Mouse (Mus musculus) ES-E14 (cell line): ENCODE measurements around the gene Sgsm2. TPM values are rescaled to one million over a fixed set of nuclear protein-coding genes. Genes with fewer than 3 reads are reported as not detected.

Source experiments
- DNase-seq: peaks from one replicate; pipeline ENCODE4 v3.0.0-alpha.2; 2013; ENCODE audit warnings: low read depth, low spot score
- H3K27ac ChIP-seq: 2 replicates; pipeline ENCODE4 v1.5.1; 2012; ENCODE audit warnings: low read depth, mild to moderate bottlenecking, low read length, moderate library complexity, mixed read lengths; ENCODE audit not compliant: poor library complexity, insufficient read depth, severe bottlenecking
- H3K36me3 ChIP-seq: 2 replicates; pipeline ENCODE4 v1.6.1; 2012; ENCODE audit warnings: mild to moderate bottlenecking, low read length, moderate library complexity, mixed read lengths; ENCODE audit not compliant: control insufficient read depth, poor library complexity, insufficient read depth, severe bottlenecking
- H3K4me1 ChIP-seq, 2 experiments: fragments of 150-350 bp in 1 of 2; sonication (generic) in 1 of 2; 2 replicates each; pipeline ENCODE4 v1.6.1; 2012; ENCODE audit warnings: low read length in 2 of 2, mild to moderate bottlenecking in 1 of 2, mixed read lengths in 1 of 2; ENCODE audit not compliant: control insufficient read depth in 2 of 2, insufficient read depth in 2 of 2, poor library complexity in 1 of 2
- H3K4me3 ChIP-seq, 2 experiments: fragments of 150-350 bp in 1 of 2; sonication (generic) in 1 of 2; 2 replicates each; pipeline ENCODE4 v1.5.1; 2012; ENCODE audit warnings: low read length in 2 of 2, low read depth in 1 of 2, mild to moderate bottlenecking in 1 of 2, mixed read lengths in 1 of 2; ENCODE audit not compliant: insufficient read depth in 1 of 2, poor library complexity in 1 of 2, severe bottlenecking in 1 of 2
- H3K9ac ChIP-seq: 2 replicates; pipeline ENCODE4 v1.6.1; 2012; ENCODE audit warnings: low read depth, mild to moderate bottlenecking, low read length, mixed read lengths; ENCODE audit not compliant: poor library complexity, insufficient read depth, severe bottlenecking
- H3K9me3 ChIP-seq: fragments of 150-350 bp; sonication (generic); 2 replicates; pipeline ENCODE4 v1.6.1; 2012; ENCODE audit warnings: low read depth, mild to moderate bottlenecking, low read length; ENCODE audit not compliant: control insufficient read depth, insufficient read depth
- CHD2 ChIP-seq: IDR thresholded peaks from 2 replicates; pipeline ENCODE4 v1.6.1; 2014; ENCODE audit warnings: mild to moderate bottlenecking, low read depth, low read length, inconsistent platforms
- HCFC1 ChIP-seq: IDR thresholded peaks from 2 replicates; pipeline ENCODE4 v1.6.1; 2012; ENCODE audit warnings: low read length, inconsistent platforms, borderline replicate concordance; ENCODE audit not compliant: insufficient read depth
- MAFK ChIP-seq: IDR thresholded peaks from 2 replicates; pipeline ENCODE4 v1.6.1; 2014; ENCODE audit warnings: mild to moderate bottlenecking, low read depth, low read length, inconsistent platforms; ENCODE audit not compliant: insufficient read depth
- ZC3H11A ChIP-seq: IDR thresholded peaks from 2 replicates; pipeline ENCODE4 v1.6.1; 2012; ENCODE audit warnings: low read depth, mild to moderate bottlenecking, inconsistent platforms, low read length, borderline replicate concordance
- ZNF384 ChIP-seq: IDR thresholded peaks from 2 replicates; pipeline ENCODE4 v1.6.1; 2012; ENCODE audit warnings: low read depth, low read length, inconsistent platforms
- in situ Hi-C, 2 experiments: fragments of 600-800 bp; cut with MboI; formaldehyde crosslinking; loops; one replicate each; pipeline ENCODE4 v1.15.1; 2025; ENCODE audit warnings: low sequenced_read_pairs in 2 of 2, inconsistent platforms in 1 of 2; ENCODE audit not compliant: unreplicated experiment in 2 of 2
- total RNA-seq: library from RNA; depleted of rRNA; stranded (reverse); fragments of 300-350 nt; gene quantifications from 2 replicates; pipeline ENCODE4 v1.2.3, GENCODE M21; 2012

Sgsm2 gene
- total RNA-seq, 1 experiment, result 10.4 TPM

DNA sequence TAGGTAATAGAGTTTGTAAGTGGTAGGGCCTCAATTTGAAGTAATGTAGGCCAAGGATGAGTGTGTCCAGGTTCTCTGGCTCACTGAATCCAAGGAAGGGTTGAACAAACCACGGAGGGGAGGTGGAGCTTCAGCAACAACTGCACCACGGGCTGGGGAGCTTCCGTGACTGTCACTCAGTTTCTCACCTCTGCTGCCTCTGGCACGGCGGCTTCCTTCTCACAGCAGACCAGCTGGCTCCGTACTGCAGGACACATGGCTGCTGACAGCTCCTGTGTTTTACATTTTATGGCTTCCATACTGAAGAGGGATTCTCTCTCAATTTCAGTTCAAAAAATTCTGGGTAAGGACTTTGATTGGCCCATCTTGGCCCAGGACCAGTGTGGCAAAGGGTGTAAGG is 22.4 kb upstream of the Sgsm2 start:
- DNase-seq, result no peak
- Histone ChIP-seq H3K4me1 (no peaks in the 10 kb centered on the region), H3K9me3 (no peaks in the 10 kb centered on the region), H3K9ac (no peak overlapping the region), H3K4me3 (no peak overlapping the region), H3K36me3 (no peaks in the 10 kb centered on the region), H3K27ac (no peak overlapping the region)
- in situ Hi-C loops, result no loop called here
- TF ChIP-seq MAFK (no peak), ZC3H11A (no peak), CHD2 (no peak), ZNF384 (no peak), HCFC1 (no peak)

DNA sequence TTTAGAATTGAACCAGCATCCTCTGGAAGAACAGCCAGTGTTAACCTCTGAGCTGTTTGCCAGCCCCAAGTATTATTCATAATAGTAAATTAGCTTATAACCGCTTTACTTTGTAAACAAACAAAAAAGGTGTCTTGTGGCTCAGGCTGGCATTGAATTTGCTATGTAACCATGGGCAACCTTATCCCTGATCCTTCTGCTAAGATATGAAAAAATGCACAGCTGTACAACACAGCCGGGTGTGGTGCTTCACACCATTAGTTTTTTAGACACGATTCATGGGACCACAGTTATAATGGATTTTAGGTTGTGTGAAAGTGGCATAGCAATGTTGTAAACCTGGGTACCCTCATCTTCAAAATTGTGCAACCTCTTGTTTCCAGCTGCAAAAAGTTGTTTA is 15.6 kb upstream of the Sgsm2 start:
- Histone ChIP-seq H3K27ac (no peak overlapping the region), H3K9ac (no peak overlapping the region), H3K36me3 (peaks cover 20% of the 10 kb centered on the region), H3K4me3 (no peak overlapping the region), H3K4me1 (no peaks in the 10 kb centered on the region), H3K9me3 (no peaks in the 10 kb centered on the region)
- DNase-seq, result no peak
- in situ Hi-C loops, result no loop called here
- TF ChIP-seq CHD2, result no peak
- TF ChIP-seq MAFK, result no peak
- TF ChIP-seq ZC3H11A, result no peak
- no peak for TF ChIP-seq ZNF384
- no peak for TF ChIP-seq HCFC1

DNA sequence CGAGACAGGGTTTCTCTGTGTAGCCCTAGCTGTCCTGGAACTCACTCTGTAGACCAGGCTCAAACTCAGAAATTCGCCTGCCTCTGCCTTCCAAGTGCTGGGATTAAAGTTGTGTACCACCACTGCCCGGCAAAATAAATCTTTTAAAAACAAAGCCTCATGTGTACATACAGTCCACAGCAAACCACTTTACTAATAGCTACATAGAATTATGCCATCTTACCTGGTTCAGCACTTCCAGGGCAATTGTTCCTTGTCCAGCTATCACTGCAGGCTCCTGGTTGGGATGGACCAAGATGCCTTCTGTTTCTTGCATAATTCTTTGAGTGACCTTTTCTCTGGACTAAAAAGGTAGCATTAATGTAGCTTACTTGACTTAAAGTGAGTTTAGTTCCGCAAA is 13.1 kb upstream of the Sgsm2 start:
- DNase-seq, result no peak
- Histone ChIP-seq H3K9me3 (no peaks in the 10 kb centered on the region), H3K4me3 (no peak overlapping the region), H3K27ac (no peak overlapping the region), H3K4me1 (no peaks in the 10 kb centered on the region), H3K9ac (no peak overlapping the region), H3K36me3 (peaks cover 44% of the 10 kb centered on the region)
- in situ Hi-C loops, result loop anchor here in 1 of 2 experiments (10.0 kb wide), 1 partner anchor 585 kb away; no protein-coding TSS in a partner anchor
- TF ChIP-seq ZC3H11A, result no peak
- TF ChIP-seq CHD2, result no peak
- TF ChIP-seq MAFK, result no peak
- TF ChIP-seq ZNF384, result no peak
- TF ChIP-seq HCFC1, result no peak

DNA sequence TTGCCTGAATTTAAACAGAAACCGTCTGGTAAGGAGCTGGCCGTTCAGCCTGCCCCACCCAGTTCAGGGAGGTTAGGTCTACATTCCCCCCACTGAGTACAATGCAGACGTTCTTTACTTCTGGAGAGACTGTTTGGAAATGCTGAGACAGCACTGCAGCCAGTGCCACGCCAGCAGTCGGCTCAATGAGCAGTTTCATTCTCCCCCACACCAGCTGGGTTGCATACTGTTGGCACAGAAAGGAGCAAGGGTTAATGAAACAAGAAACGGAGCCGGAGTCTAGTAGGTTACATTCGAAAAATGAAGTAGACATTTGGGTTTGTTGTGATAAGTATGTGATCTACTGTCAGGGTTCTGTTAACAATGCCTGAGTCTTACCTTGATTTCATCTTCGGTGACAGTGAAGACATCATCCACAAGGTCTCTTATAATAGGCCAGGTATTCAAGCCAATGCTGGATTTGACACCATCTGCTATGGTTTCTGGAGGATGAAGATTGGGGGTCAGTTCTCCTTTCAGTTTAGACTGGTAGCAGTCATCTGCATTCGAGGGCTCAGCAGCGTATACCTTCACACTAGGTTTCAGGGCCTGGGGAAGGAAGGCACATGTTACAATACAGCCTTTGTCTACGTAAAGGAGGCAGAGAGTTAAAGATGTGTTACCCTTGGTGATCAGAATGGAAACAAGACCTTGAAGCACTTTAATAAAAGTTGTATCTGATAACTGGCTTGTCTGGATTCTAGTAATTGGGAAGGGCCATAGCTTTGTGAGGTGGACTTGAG is 11.9 kb upstream of the Sgsm2 start:
- Histone ChIP-seq H3K36me3 (peaks cover 55% of the 10 kb centered on the region), H3K27ac (no peak overlapping the region), H3K4me1 (no peaks in the 10 kb centered on the region), H3K4me3 (no peak overlapping the region), H3K9me3 (no peaks in the 10 kb centered on the region), H3K9ac (no peak overlapping the region)
- no peak for DNase-seq
- no peak for TF ChIP-seq ZNF384
- TF ChIP-seq ZC3H11A, result no peak
- no peak for TF ChIP-seq CHD2
- TF ChIP-seq MAFK, result 0 out of 2 replicates have a peak, but pooled peaks have one; percentile 15
- TF ChIP-seq HCFC1, result no peak
- in situ Hi-C loops, result loop anchor here in 1 of 2 experiments (10.0 kb wide), 1 partner anchor 586 kb away; no protein-coding TSS in a partner anchor

DNA sequence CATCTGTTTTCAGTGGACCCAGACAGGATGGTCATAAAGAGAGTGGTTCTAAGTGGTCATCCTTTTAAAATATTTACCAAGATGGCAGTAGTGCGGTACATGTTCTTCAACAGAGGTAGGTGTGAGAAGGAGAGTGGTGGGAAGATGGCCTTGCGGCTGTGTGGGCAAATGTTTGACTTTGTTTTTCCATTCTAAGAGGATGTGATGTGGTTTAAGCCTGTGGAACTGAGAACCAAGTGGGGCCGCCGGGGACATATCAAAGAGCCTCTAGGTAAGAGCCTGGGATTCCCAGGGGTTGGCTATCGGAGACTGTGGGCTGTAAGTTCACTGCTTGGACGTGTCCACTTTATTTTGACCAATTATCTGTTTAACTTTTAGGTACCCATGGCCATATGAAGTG is 11.0 kb upstream of the Sgsm2 start:
- in situ Hi-C loops, result loop anchor here in 1 of 2 experiments (10.0 kb wide), 1 partner anchor 587 kb away; no protein-coding TSS in a partner anchor
- no peak for TF ChIP-seq ZC3H11A
- no peak for TF ChIP-seq HCFC1
- TF ChIP-seq CHD2, result no peak
- no peak for TF ChIP-seq MAFK
- TF ChIP-seq ZNF384, result no peak

More for the DNA sequence above, 11.0 kb upstream of the Sgsm2 start:
- Histone ChIP-seq H3K9me3 (no peaks in the 10 kb centered on the region), H3K9ac (no peak overlapping the region), H3K27ac (no peak overlapping the region), H3K4me3 (no peak overlapping the region), H3K4me1 (no peaks in the 10 kb centered on the region), H3K36me3 (peaks cover 63% of the 10 kb centered on the region)
- DNase-seq, result no peak
